Mouse (Mus musculus) cerebral cortex, adult 2 months (tissue): ENCODE results near the gene Bpifb1.

Experiments
- WGBS: fragments of 180-500 bp; shearing (Covaris S2); methylation state at CpG from one replicate; pipeline ENCODE4 v1.1.7; 2018; 5-methylcytosine and 5-hydroxymethylcytosine counted together

The Bpifb1 gene

GRCm38 (mm10) chr2:154190546-154191258 is at the start of gene Bpifb1:
TSS of gene Bpifb1 (plus strand) at chr2:154190818.
- WGBS: 88% methylated on average over 11 of the region's 11 CpGs

GRCm38 (mm10) chr2:154142580-154142979 is 48.0 kb upstream of the Bpifb1 start, which contains the start of gene Bpifa1:
TSS of gene Bpifa1 (plus strand) at chr2:154142880.
- 91% methylated on average over 4 of the region's 4 CpGs for WGBS

GRCm38 (mm10) chr2:154143735-154144134 is 46.9 kb upstream of the Bpifb1 start:
- 55% methylated on average over 3 of the region's 3 CpGs for WGBS

- WGBS: 84% methylated on average over 4 of the region's 4 CpGs
Observed at GRCm38 (mm10) chr2:154147496-154147895, 43.1 kb upstream of the Bpifb1 start.

GRCm38 (mm10) chr2:154158433-154158832 is 32.2 kb upstream of the Bpifb1 start:
- 38% methylated on average over 3 of the region's 3 CpGs for WGBS

- WGBS: 88% methylated on average over 8 of the region's 8 CpGs
Observed at GRCm38 (mm10) chr2:154162307-154162706, 28.3 kb upstream of the Bpifb1 start, which contains the start of gene Bpifa5. TSS of gene Bpifa5 (plus strand) at chr2:154162607.

- WGBS: 78% methylated on average over 5 of the region's 5 CpGs
Observed at GRCm38 (mm10) chr2:154163306-154163705, 27.3 kb upstream of the Bpifb1 start.

GRCm38 (mm10) chr2:154169172-154169571 is 21.4 kb upstream of the Bpifb1 start:
- whole genome bisulfite sequencing: 72% methylated on average over 3 of the region's 3 CpGs

GRCm38 (mm10) chr2:154171621-154172020 is 19.0 kb upstream of the Bpifb1 start:
- 67% methylated on average over 6 of the region's 6 CpGs for WGBS

GRCm38 (mm10) chr2:154173313-154173712 is 17.3 kb upstream of the Bpifb1 start:
- 48% methylated on average over 1 of the region's 1 CpGs for WGBS

GRCm38 (mm10) chr2:154181900-154182299 is 8.7 kb upstream of the Bpifb1 start:
- 87% methylated on average over 7 of the region's 7 CpGs for WGBS

GRCm38 (mm10) chr2:154183061-154183460 is 7.6 kb upstream of the Bpifb1 start:
- WGBS: 59% methylated on average over 4 of the region's 4 CpGs

GRCm38 (mm10) chr2:154185319-154185718 is 5.3 kb upstream of the Bpifb1 start:
- 78% methylated on average over 6 of the region's 6 CpGs for WGBS

GRCm38 (mm10) chr2:154185748-154186147 is 4.9 kb upstream of the Bpifb1 start:
- 58% methylated on average over 3 of the region's 3 CpGs for WGBS

GRCm38 (mm10) chr2:154187468-154187867 is 3.1 kb upstream of the Bpifb1 start:
- 55% methylated on average over 5 of the region's 5 CpGs for WGBS

GRCm38 (mm10) chr2:154189877-154190434 is 662 bp upstream of the Bpifb1 start:
- WGBS: 88% methylated on average over 7 of the region's 7 CpGs

- WGBS: 73% methylated on average over 2 of the region's 2 CpGs
Observed at GRCm38 (mm10) chr2:154192141-154192540, 1.5 kb downstream of the Bpifb1 start.

- WGBS: 97% methylated on average over 4 of the region's 4 CpGs
Observed at GRCm38 (mm10) chr2:154193071-154193470, 2.5 kb downstream of the Bpifb1 start.

GRCm38 (mm10) chr2:154193994-154194504 is 3.4 kb downstream of the Bpifb1 start:
- WGBS: 69% methylated on average over 5 of the region's 5 CpGs

GRCm38 (mm10) chr2:154197036-154197435 is 6.4 kb downstream of the Bpifb1 start:
- WGBS: 93% methylated on average over 9 of the region's 9 CpGs

GRCm38 (mm10) chr2:154204630-154205029 is 14.0 kb downstream of the Bpifb1 start:
- 61% methylated on average over 4 of the region's 4 CpGs for WGBS

- WGBS: 67% methylated on average over 7 of the region's 7 CpGs
Observed at GRCm38 (mm10) chr2:154206908-154207307, 16.3 kb downstream of the Bpifb1 start.

- WGBS: 4% methylated on average over 3 of the region's 3 CpGs
Observed at GRCm38 (mm10) chr2:154209112-154209511, 18.5 kb downstream of the Bpifb1 start.
